Mouse (Mus musculus) kidney, postnatal 4 days (tissue): ENCODE measurements around the gene Tenm4.
A peak's percentile ranks its signal among the peaks of the same experiment; 100 is the strongest.
"Not testable (repeated sequence)": the region's sequence is repeated elsewhere in the genome, so short reads cannot be mapped to it uniquely, and the experiment has no call there.

Experiments used
- DNase-seq, 2 experiments: peaks; one replicate each; pipeline ENCODE4 v3.0.0; 2021; ENCODE audit warnings: mixed read lengths in 2 of 2

Tenm4 gene

GRCm38 (mm10) chr7:96596402-96597195 is 425.6 kb downstream of the Tenm4 start:
- DNase-seq: no peak

- no peak for DNase-seq
Observed at GRCm38 (mm10) chr7:96597871-96598270, 426.8 kb downstream of the Tenm4 start.

DNA sequence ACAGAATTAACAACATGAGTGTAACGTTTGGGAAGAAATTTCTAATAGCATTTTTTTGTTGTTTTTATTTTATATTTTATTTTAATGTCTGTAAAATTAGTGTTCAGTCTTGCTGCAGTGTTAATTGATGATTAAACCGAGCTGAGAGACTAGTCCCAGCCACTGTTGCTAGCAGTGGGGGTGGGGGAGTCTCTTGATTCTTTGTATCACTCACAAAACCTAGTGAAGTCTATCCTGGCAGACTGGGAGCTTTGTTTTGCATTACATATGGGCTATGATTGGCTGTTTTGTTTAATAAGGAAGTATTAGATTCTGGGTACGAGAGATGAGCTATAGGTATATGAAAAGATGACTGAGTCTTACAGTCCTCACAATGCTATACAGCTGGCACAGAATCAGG is 428.0 kb downstream of the Tenm4 start:
- DNase-seq: peak in 1 of 2 experiments; percentile 16

DNA sequence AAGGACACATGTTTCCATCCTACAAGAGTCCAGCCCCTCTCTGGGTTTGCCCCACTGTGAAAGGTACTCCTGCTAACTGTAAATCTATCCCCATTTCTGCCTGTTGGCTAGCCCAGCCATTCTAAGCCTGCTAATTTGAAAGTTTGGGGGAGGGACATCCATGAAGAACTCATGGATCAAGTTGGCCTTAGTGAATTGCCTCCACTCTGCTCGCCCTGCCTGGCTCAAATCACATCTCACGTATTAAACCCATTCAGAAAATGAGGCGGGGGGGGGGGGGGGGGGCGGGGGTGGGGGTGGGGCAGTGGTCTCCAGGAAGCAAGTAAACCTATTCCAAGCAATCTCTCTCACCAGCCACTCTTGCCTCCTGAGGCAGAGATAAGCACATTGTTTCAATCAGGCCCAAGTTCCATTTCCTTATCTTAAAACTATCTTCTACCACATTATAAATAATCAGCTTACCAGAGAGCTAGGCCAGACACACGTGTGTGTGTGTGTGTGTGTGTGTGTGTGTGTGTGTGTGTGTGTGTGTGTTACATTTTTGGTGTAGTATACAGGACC is 429.4 kb downstream of the Tenm4 start:
- DNase-seq: no peak

GRCm38 (mm10) chr7:96604091-96604745 is 433.2 kb downstream of the Tenm4 start:
- DNase-seq: no peak

DNA sequence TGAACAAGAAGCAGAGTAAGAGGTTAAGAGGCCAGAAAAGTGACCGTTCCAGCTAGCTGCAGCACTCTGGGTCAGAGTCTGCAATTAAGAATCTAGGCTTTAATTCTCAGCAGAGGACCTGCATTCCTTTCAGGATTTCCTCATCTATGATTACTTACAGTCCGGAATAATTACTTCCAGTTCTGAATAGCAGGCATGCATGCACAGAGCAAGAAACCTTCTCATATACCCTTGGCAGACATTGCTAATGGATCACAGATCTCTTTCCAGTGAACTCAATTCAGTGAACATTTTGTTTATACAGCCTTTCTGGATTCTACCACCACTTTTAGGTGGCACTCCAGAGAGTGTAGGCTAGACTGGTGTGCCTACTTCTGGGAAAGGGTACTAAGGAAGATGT is 434.3 kb downstream of the Tenm4 start:
- DNase-seq: no peak

GRCm38 (mm10) chr7:96609854-96610586 is 439.0 kb downstream of the Tenm4 start:
- peak; percentile 16 to 35 for DNase-seq

GRCm38 (mm10) chr7:96617371-96617770 is 446.3 kb downstream of the Tenm4 start:
- DNase-seq: no peak

- no peak for DNase-seq
Observed at GRCm38 (mm10) chr7:96619930-96620472, 449.0 kb downstream of the Tenm4 start.

- DNase-seq: no peak
Observed at GRCm38 (mm10) chr7:96626338-96626737, 455.3 kb downstream of the Tenm4 start.

- DNase-seq: not testable (repeated sequence)
Observed at GRCm38 (mm10) chr7:96630551-96630950, 459.5 kb downstream of the Tenm4 start.

DNA sequence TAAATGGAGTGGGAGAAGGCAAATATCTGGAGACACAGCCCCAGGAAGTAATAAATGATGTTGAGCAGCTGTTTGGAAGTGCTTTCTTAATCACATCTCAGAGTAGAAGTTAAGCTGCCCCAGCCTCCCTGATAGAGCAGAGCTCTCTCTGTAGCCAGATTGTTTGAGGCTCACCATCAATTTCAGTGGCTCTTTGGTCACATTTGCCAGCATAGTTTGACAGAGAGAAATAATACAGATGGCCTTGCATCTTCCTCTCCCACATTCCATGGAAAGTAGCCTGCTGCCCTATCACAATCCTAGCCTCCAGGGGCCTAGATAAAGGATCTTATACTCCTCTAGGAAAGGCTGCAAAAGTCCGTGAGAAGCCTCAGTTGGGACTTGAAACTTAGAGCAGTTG is 462.0 kb downstream of the Tenm4 start:
- peak in 1 of 2 experiments; percentile 43 for DNase-seq

DNA sequence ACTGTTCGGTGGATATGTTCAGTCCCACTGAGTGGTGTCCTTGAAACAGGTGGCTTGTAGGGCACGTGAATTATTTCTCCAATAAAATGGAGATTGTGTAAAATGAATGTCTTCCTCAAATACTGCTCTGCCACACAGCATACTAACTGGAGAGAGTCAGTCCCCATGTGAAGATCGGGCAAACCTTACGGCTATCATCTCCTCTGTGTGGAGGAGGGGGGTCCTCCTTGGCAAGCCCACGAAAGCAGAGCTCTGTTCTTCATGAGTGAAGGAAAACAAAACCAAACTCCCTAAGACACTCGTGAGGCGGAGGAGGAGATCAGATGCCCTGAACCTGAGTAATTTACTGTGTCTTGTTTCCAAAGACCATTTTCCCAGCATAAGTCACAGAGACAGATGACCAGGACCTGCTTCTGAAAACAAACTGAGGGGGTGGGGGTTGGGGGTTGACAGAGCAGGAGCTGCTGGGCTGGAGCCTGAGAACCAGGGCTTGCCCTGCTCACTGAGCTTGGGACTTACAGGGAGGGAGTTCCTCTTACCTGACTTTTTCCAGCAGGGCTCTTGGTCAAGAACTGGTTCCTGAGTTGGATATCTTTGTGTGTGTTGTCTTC is 464.9 kb downstream of the Tenm4 start:
- peak in 1 of 2 experiments; percentile 47 for DNase-seq

- peak; percentile 79 to 86 for DNase-seq
Observed at GRCm38 (mm10) chr7:96643461-96644204, 472.6 kb downstream of the Tenm4 start.

- DNase-seq: no peak
Observed at GRCm38 (mm10) chr7:96644205-96644531, 473.1 kb downstream of the Tenm4 start.

- DNase-seq: no peak
Observed at GRCm38 (mm10) chr7:96647657-96648056, 476.6 kb downstream of the Tenm4 start.

DNA sequence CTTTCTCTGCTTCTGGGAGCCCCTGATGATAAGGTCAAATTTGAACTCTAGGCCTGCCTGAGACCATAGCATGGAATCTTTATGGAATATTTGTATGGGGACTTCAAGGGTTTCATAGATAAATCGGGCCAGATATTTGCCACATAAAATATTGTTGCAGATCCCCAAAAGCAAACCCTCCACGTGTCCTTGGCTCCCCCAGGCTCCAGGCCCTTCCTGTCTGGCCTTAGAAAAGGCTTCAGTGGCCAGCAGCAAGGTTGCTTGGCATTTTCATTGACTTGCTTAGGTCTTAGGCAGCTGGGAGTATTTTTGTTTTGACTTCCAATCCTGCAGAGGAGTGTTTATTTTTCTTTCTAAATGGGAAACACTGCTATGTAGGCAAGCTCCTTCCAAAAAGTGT is 477.6 kb downstream of the Tenm4 start:
- no peak for DNase-seq

DNA sequence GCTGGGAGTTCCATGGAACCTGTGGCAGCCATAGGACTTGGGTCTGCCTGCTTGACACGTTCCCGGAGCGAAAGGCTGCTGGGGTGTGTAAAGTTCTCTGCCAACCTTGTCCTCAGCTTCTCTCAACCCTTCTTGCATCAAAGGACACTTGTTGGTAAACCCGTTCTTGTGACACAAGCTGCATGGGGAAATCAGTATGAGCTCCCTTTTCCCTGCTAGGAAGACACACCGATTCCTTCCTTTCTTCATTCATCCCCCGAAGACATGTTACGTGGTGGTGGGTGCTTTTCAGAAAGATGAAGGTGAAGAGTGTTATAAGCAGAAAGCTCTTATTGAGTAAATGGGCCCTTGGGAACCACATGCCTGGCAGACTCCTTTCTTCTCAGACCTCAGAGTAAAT is 478.1 kb downstream of the Tenm4 start:
- no peak for DNase-seq

- no peak for DNase-seq
Observed at GRCm38 (mm10) chr7:96650435-96650834, 479.4 kb downstream of the Tenm4 start.

DNA sequence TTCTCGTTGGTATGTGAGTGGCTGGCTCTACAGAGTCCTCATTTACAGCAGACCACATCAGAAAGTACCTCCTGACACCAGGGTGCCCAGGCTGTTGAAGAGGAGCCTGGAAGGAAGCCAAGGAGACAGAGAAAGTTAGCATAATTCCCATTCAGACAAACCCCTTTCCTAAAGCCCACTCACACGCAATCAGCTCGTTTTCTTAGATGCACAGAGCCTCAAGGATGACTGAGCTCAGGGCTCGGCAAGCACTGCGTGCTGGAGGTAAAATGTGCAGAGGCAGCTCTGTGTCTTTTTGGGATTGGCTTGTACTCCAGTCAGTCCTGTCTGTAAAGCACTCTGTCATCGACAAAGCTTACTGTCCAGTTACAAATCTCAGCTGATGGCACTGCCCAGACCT is 480.0 kb downstream of the Tenm4 start:
- no peak for DNase-seq

GRCm38 (mm10) chr7:96651626-96652341 is 480.7 kb downstream of the Tenm4 start:
- no peak for DNase-seq
